Mouse (Mus musculus): ENCODE measurements around the gene Tie1. TPM values are rescaled to one million over a fixed set of nuclear protein-coding genes. Genes with fewer than 3 reads are reported as not detected.

Tie1 gene
- total RNA-seq, 2 experiments from 2014 or later = 4.8 to 5.9 TPM

GRCm38 (mm10) chr4:118421384-118421783 is 68.5 kb downstream of the Tie1 start:
- no peak for DNase-seq (ENCODE audit: low spot score in 2 of 2)

Other genes with a start within 250 kb of the Tie1 start
- gene Ptprf, start 198.7 kb downstream of the Tie1 start, total RNA-seq (2021) = 10 to 100 TPM; 67.6 to 77.5 TPM
- 10 to 100 TPM; 29.7 to 34.4 TPM for gene Szt2, start 80.8 kb downstream of the Tie1 start, total RNA-seq (2021)
- gene Med8, start 80.7 kb downstream of the Tie1 start, total RNA-seq (2021) = 10 to 100 TPM; 47.3 to 52.7 TPM
- gene Elovl1, start 62.0 kb downstream of the Tie1 start, total RNA-seq (2021) = 10 to 100 TPM; 18.4 to 19.7 TPM
- under 1 TPM; 0.57 to 0.61 TPM for gene Cdc20, start 52.7 kb downstream of the Tie1 start, total RNA-seq (2021)
- not detected for gene Mpl, start 32.5 kb downstream of the Tie1 start, total RNA-seq (2021)
- gene 2610528J11Rik, start 36.9 kb upstream of the Tie1 start, total RNA-seq (2021) = not detected
- 1 to 10 TPM; 6.7 to 7.1 TPM for gene Tmem125, start 54.0 kb upstream of the Tie1 start, total RNA-seq (2021)
- under 1 TPM; 0.41 to 0.84 TPM for gene Cfap57, start 130.7 kb upstream of the Tie1 start, total RNA-seq (2021)
- 10 to 100 TPM; 58.4 to 62.8 TPM for gene Ebna1bp2, start 130.7 kb upstream of the Tie1 start, total RNA-seq (2021)
- gene Olfr62, start 168.9 kb upstream of the Tie1 start, total RNA-seq (2021) = not detected
- not detected for gene Olfr1342, start 202.7 kb upstream of the Tie1 start, total RNA-seq (2021)
- gene Olfr1341, start 213.5 kb upstream of the Tie1 start, total RNA-seq (2021) = not detected
- not detected for gene Olfr1340, start 230.1 kb upstream of the Tie1 start, total RNA-seq (2021)
- gene Olfr1339, start 242.1 kb upstream of the Tie1 start, total RNA-seq (2021) = not detected